Mouse (Mus musculus) liver, embryonic 15.5 days (tissue): ENCODE data around the gene Runx2. TPM values are rescaled to one million over a fixed set of nuclear protein-coding genes. Genes with fewer than 3 reads are reported as not detected.

Experiments used
- ATAC-seq: fragments of 200-750 bp; cut with Nextera tagmentation; 2 replicates; pipeline ENCODE4 v1.8.0; 2017; ENCODE audit warnings: moderate number of reproducible peaks, mild to moderate bottlenecking, moderate library complexity; ENCODE audit not compliant: insufficient read depth
- H3K27ac ChIP-seq: fragments of 300-500 bp; sonication (generic); replicated peaks from 2 replicates; pipeline ENCODE4 v1.5.1; 2015; ENCODE audit warnings: mild to moderate bottlenecking, inconsistent platforms
- H3K27me3 ChIP-seq: fragments of 300-500 bp; sonication (generic); 2 replicates; pipeline ENCODE4 v1.6.1; 2015; ENCODE audit warnings: mild to moderate bottlenecking, inconsistent platforms
- H3K36me3 ChIP-seq: fragments of 300-500 bp; sonication (generic); replicated peaks from 2 replicates; pipeline ENCODE4 v1.6.1; 2015; ENCODE audit warnings: moderate library complexity, mild to moderate bottlenecking, inconsistent platforms
- H3K4me1 ChIP-seq: fragments of 300-500 bp; sonication (generic); replicated peaks from 2 replicates; pipeline ENCODE4 v1.6.1; 2015; ENCODE audit warnings: inconsistent platforms
- H3K4me2 ChIP-seq: fragments of 300-500 bp; sonication (generic); 2 replicates; pipeline ENCODE4 v1.6.1; 2015; ENCODE audit warnings: moderate library complexity, mild to moderate bottlenecking, inconsistent platforms
- H3K4me3 ChIP-seq: fragments of 300-500 bp; sonication (generic); replicated peaks from 2 replicates; pipeline ENCODE4 v1.5.1; 2015; ENCODE audit warnings: mild to moderate bottlenecking, inconsistent platforms
- H3K9ac ChIP-seq: fragments of 300-500 bp; sonication (generic); 2 replicates; pipeline ENCODE4 v1.6.1; 2015; ENCODE audit warnings: moderate library complexity, mild to moderate bottlenecking, inconsistent platforms
- H3K9me3 ChIP-seq: fragments of 300-500 bp; sonication (generic); replicated peaks from 2 replicates; pipeline ENCODE4 v1.6.1; 2016; ENCODE audit warnings: inconsistent platforms
- WGBS: fragments of 180-500 bp; shearing (Covaris S2); methylation state at CpG from one replicate; pipeline ENCODE4 v1.1.7; 2015; ENCODE audit warnings: mixed read lengths; ENCODE audit not compliant: insufficient replicate concordance; 5-methylcytosine and 5-hydroxymethylcytosine counted together
- polyA plus RNA-seq: library from polyadenylated mRNA; unstranded; fragments of >200 nt; fragmentation: Nextera tagmentation; extraction: Ambion mirVana; gene quantifications from 2 replicates; pipeline ENCODE4 v1.2.1, GENCODE M21; 2015

The Runx2 gene
- polyA plus RNA-seq, 1 experiment from 2014 or later = 0.56 TPM

GRCm38 (mm10) chr17:44654503-44654902 is 160.1 kb downstream of the Runx2 start:
- Histone ChIP-seq H3K4me1 (no peaks in the 10 kb centered on the region), H3K36me3 (no peaks in the 10 kb centered on the region), H3K27me3 (no peaks in the 10 kb centered on the region), H3K9me3 (no peaks in the 10 kb centered on the region), H3K9ac (no peak overlapping the region), H3K4me2 (no peak overlapping the region), H3K27ac (no peak overlapping the region), H3K4me3 (no peak overlapping the region)
- 25% methylated on average over 4 of the region's 4 CpGs for WGBS
- no peak for ATAC-seq

- Histone ChIP-seq H3K36me3 (no peaks in the 10 kb centered on the region), H3K4me2 (no peak overlapping the region), H3K9ac (no peak overlapping the region), H3K27ac (no peak overlapping the region), H3K27me3 (no peaks in the 10 kb centered on the region), H3K4me1 (no peaks in the 10 kb centered on the region), H3K4me3 (no peak overlapping the region), H3K9me3 (no peaks in the 10 kb centered on the region)
- no peak for ATAC-seq
- WGBS = 70% methylated on average over 3 of the region's 3 CpGs
Observed at GRCm38 (mm10) chr17:44653081-44653480, 161.5 kb downstream of the Runx2 start.

- Histone ChIP-seq H3K27ac (no peak overlapping the region), H3K4me2 (no peak overlapping the region), H3K4me3 (no peak overlapping the region), H3K9ac (no peak overlapping the region), H3K36me3 (no peaks in the 10 kb centered on the region), H3K27me3 (no peaks in the 10 kb centered on the region), H3K9me3 (no peaks in the 10 kb centered on the region), H3K4me1 (no peaks in the 10 kb centered on the region)
- 64% methylated on average over 7 of the region's 7 CpGs for WGBS
- no peak for ATAC-seq
Observed at GRCm38 (mm10) chr17:44652054-44652453, 162.5 kb downstream of the Runx2 start.

- Histone ChIP-seq H3K9me3 (no peaks in the 10 kb centered on the region), H3K36me3 (no peaks in the 10 kb centered on the region), H3K4me1 (no peaks in the 10 kb centered on the region), H3K9ac (no peak overlapping the region), H3K4me2 (no peak overlapping the region), H3K4me3 (no peak overlapping the region), H3K27me3 (no peaks in the 10 kb centered on the region), H3K27ac (no peak overlapping the region)
- no peak for ATAC-seq
- 68% methylated on average over 8 of the region's 8 CpGs for WGBS
Observed at GRCm38 (mm10) chr17:44651613-44652012, 163.0 kb downstream of the Runx2 start.

- 52% methylated on average over 2 of the region's 2 CpGs for WGBS
- Histone ChIP-seq H3K9ac (no peak overlapping the region), H3K4me2 (no peak overlapping the region), H3K27me3 (no peaks in the 10 kb centered on the region), H3K4me1 (no peaks in the 10 kb centered on the region), H3K9me3 (no peaks in the 10 kb centered on the region), H3K4me3 (no peak overlapping the region), H3K27ac (no peak overlapping the region), H3K36me3 (no peaks in the 10 kb centered on the region)
- ATAC-seq = no peak
Observed at GRCm38 (mm10) chr17:44650431-44650830, 164.2 kb downstream of the Runx2 start.

- Histone ChIP-seq H3K27ac (no peak overlapping the region), H3K4me2 (no peak overlapping the region), H3K9ac (no peak overlapping the region), H3K4me3 (no peak overlapping the region), H3K36me3 (no peaks in the 10 kb centered on the region), H3K9me3 (no peaks in the 10 kb centered on the region), H3K4me1 (no peaks in the 10 kb centered on the region), H3K27me3 (no peaks in the 10 kb centered on the region)
- no peak for ATAC-seq
- 56% methylated on average over 8 of the region's 8 CpGs for WGBS
Observed at GRCm38 (mm10) chr17:44649056-44649455, 165.5 kb downstream of the Runx2 start.

- H3K9ac ChIP-seq = no peak overlapping the region
- 73% methylated on average over 6 of the region's 6 CpGs for WGBS
- H3K4me2 ChIP-seq = no peak overlapping the region
- no peak overlapping the region for H3K27ac ChIP-seq
- no peaks in the 10 kb centered on the region for H3K36me3 ChIP-seq
- ATAC-seq = no peak
- no peak overlapping the region for H3K4me3 ChIP-seq
- H3K27me3 ChIP-seq = no peaks in the 10 kb centered on the region
- no peaks in the 10 kb centered on the region for H3K4me1 ChIP-seq
- no peaks in the 10 kb centered on the region for H3K9me3 ChIP-seq
Observed at GRCm38 (mm10) chr17:44647916-44648315, 166.7 kb downstream of the Runx2 start.

GRCm38 (mm10) chr17:44645146-44645545 is 169.5 kb downstream of the Runx2 start:
- Histone ChIP-seq H3K36me3 (no peaks in the 10 kb centered on the region), H3K9ac (no peak overlapping the region), H3K4me1 (no peaks in the 10 kb centered on the region), H3K27ac (no peak overlapping the region), H3K4me3 (no peak overlapping the region), H3K27me3 (no peaks in the 10 kb centered on the region), H3K4me2 (no peak overlapping the region), H3K9me3 (no peaks in the 10 kb centered on the region)
- 69% methylated on average over 8 of the region's 8 CpGs for WGBS
- no peak for ATAC-seq

GRCm38 (mm10) chr17:44643260-44643659 is 171.3 kb downstream of the Runx2 start:
- no peak overlapping the region for H3K4me3 ChIP-seq
- H3K9ac ChIP-seq = no peak overlapping the region
- ATAC-seq = no peak
- H3K4me2 ChIP-seq = no peak overlapping the region
- H3K27ac ChIP-seq = no peak overlapping the region
- H3K36me3 ChIP-seq = no peaks in the 10 kb centered on the region
- 77% methylated on average over 6 of the region's 6 CpGs for WGBS
- peaks cover 4% of the 10 kb centered on the region; the same call in 1 of the 2 replicates for H3K4me1 ChIP-seq
- H3K9me3 ChIP-seq = no peaks in the 10 kb centered on the region
- H3K27me3 ChIP-seq = no peaks in the 10 kb centered on the region

GRCm38 (mm10) chr17:44642126-44642525 is 172.5 kb downstream of the Runx2 start:
- Histone ChIP-seq H3K36me3 (no peaks in the 10 kb centered on the region), H3K4me3 (no peak overlapping the region), H3K4me2 (no peak overlapping the region), H3K27me3 (no peaks in the 10 kb centered on the region), H3K27ac (no peak overlapping the region), H3K9me3 (no peaks in the 10 kb centered on the region), H3K4me1 (peaks cover 4% of the 10 kb centered on the region; the same call in 1 of the 2 replicates), H3K9ac (no peak overlapping the region)
- ATAC-seq = no peak
- WGBS = 51% methylated on average over 4 of the region's 4 CpGs

- Histone ChIP-seq H3K36me3 (no peaks in the 10 kb centered on the region), H3K4me1 (peaks cover 4% of the 10 kb centered on the region; the same call in 1 of the 2 replicates), H3K4me2 (no peak overlapping the region), H3K27ac (no peak overlapping the region), H3K9me3 (no peaks in the 10 kb centered on the region), H3K4me3 (no peak overlapping the region), H3K9ac (no peak overlapping the region), H3K27me3 (no peaks in the 10 kb centered on the region)
- WGBS = 30% methylated on average over 3 of the region's 3 CpGs
- no peak for ATAC-seq
Observed at GRCm38 (mm10) chr17:44640910-44641309, 173.7 kb downstream of the Runx2 start.

GRCm38 (mm10) chr17:44639446-44639845 is 175.2 kb downstream of the Runx2 start:
- H3K4me1 ChIP-seq = peaks cover 4% of the 10 kb centered on the region; the same call in 1 of the 2 replicates
- H3K4me3 ChIP-seq = no peak overlapping the region
- H3K27ac ChIP-seq = no peak overlapping the region
- no peak overlapping the region for H3K4me2 ChIP-seq
- ATAC-seq = peak; percentile 12; the same call in 1 of the 2 replicates
- 50% methylated on average over 14 of the region's 14 CpGs for WGBS
- H3K27me3 ChIP-seq = no peaks in the 10 kb centered on the region
- no peaks in the 10 kb centered on the region for H3K36me3 ChIP-seq
- H3K9me3 ChIP-seq = no peaks in the 10 kb centered on the region
- H3K9ac ChIP-seq = no peak overlapping the region
